Mouse (Mus musculus): Measurements from ENCODE around the gene Dll3. TPM values are rescaled to one million over a fixed set of nuclear protein-coding genes. Genes with fewer than 3 reads are reported as not detected.

Gene Dll3
- polyA plus RNA-seq, 1 experiment from 2014 or later: 77.4 TPM

DNA sequence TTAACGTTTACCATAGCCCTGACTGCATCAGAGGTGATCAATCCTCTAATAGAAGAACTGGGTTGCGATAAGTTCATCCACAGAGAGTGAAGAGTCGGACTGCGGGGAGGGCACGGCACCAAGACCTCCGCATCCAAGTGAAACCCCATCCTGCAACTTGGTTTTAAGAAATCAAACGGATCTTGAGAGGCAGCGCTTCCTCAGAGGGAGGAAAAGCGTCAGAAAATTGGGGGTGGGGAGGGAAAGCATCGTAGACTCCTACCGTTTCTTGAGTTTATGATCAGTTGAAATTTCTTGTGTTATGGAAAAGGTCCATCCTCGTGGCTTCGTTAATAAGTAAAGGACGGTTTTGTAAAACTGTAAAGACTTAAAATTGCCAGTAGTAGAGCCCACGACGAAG lies 33.5 kb downstream of the Dll3 start:
- Histone ChIP-seq H3K4me3 (ENCODE audit: low read depth, low read length) (peak overlapping the region; percentile 74), H3K4me1 (replicated peaks; ENCODE audit: control insufficient read depth, insufficient read depth, low read length) (no peaks in the 10 kb centered on the region), H3K27me3 (ENCODE audit: control insufficient read depth, insufficient read depth, low read length) (no peaks in the 10 kb centered on the region; the same call in 1 of the 2 replicates), H3K27ac (ENCODE audit: low read depth, low read length) (peak overlapping the region; percentile 90; the same call in 1 of the 2 replicates), H3K9ac (ENCODE audit: low read depth, low read length) (peak overlapping the region; percentile 99), H3K4me2 (replicated peaks; ENCODE audit: low read depth, low read length) (peak overlapping the region; percentile 79), H3K36me3 (ENCODE audit: control insufficient read depth, insufficient read depth, low read length) (peaks cover 5% of the 10 kb centered on the region; the same call in 1 of the 2 replicates), H3K9me3 (ENCODE audit: control insufficient read depth, low read length) (no peaks in the 10 kb centered on the region)
- DNase-seq (ENCODE audit: low spot score) (no peak), ATAC-seq (ENCODE audit: low FRiP score) (no peak)
- WGBS: 33% methylated on average over 16 of the region's 16 CpGs

- peaks cover 5% of the 10 kb centered on the region; the same call in 1 of the 2 replicates for H3K36me3 ChIP-seq (ENCODE audit: control insufficient read depth, insufficient read depth, low read length)
- peak; percentile 83 for ATAC-seq (ENCODE audit: low FRiP score)
- DNase-seq (ENCODE audit: low spot score): peak; percentile 70
- peak overlapping the region; percentile 74 for H3K4me3 ChIP-seq (ENCODE audit: low read depth, low read length)
- WGBS: 0% methylated on average over 39 of the region's 62 CpGs
- no peaks in the 10 kb centered on the region for H3K9me3 ChIP-seq (ENCODE audit: control insufficient read depth, low read length)
- H3K4me1 ChIP-seq (replicated peaks; ENCODE audit: control insufficient read depth, insufficient read depth, low read length): no peaks in the 10 kb centered on the region
- peak overlapping the region; percentile 90 for H3K27ac ChIP-seq (ENCODE audit: low read depth, low read length)
- peak overlapping the region; percentile 79 for H3K4me2 ChIP-seq (replicated peaks; ENCODE audit: low read depth, low read length)
- H3K27me3 ChIP-seq (ENCODE audit: control insufficient read depth, insufficient read depth, low read length): no peaks in the 10 kb centered on the region; the same call in 1 of the 2 replicates
- peak overlapping the region; percentile 99 for H3K9ac ChIP-seq (ENCODE audit: low read depth, low read length)
Measured at GRCm38 (mm10) chr7:28268042-28268531, 34.0 kb downstream of the Dll3 start.

DNA sequence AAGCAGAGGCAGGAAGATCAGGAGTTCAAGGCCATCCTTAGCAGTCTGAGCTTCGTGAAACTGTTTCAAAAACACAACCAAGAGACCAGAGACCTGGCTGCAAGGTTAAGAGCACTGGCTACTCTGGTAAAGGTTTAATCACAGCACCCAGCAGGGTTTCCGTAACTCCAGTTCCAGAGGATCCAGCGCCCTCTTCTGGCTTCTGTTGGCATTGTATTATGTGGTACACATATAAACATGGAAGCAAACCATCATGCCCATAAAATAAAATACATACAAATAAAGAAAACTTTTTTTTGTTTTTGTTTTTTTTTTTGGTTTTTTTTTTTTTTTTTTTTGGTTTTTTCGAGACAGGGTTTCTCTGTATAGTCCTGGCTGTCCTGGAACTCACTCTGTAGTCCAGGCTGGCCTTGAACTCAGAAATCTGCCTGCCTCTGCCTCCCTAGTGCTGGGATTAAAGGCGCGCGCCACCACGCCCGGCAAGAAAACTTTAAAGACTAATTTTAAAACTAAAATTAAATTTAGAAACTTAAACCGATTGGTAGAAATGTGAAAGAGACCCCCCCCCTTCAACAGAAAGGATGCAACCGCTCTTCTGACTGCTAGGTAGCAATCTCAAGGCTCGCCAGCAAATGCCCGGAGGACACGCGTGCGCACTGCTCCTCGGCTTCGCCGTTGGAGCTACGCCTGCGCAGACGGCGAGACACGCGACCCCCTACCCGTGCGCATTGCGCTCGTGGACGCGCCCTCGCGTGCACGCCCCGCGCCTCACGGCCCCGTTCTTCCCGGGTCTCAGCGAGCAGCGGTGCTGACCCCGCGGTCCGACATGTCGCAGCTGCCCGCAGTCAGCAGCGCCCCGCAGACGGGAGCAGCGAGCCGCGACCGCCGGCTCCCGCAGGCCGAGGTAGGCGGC lies 34.7 kb downstream of the Dll3 start, which contains the start of gene Eid2:
Gene Eid2, plus strand, starts transcription at position 753 of the 913 bp plus-strand sequence.
- WGBS: 7% methylated on average over 57 of the region's 57 CpGs
- peaks cover 4% of the 10 kb centered on the region; the same call in 1 of the 2 replicates for H3K36me3 ChIP-seq (ENCODE audit: control insufficient read depth, insufficient read depth, low read length)
- DNase-seq (ENCODE audit: low spot score): peak; percentile 94
- H3K27me3 ChIP-seq (ENCODE audit: control insufficient read depth, insufficient read depth, low read length): no peaks in the 10 kb centered on the region; the same call in 1 of the 2 replicates
- no peaks in the 10 kb centered on the region for H3K9me3 ChIP-seq (ENCODE audit: control insufficient read depth, low read length)
- H3K9ac ChIP-seq (ENCODE audit: low read depth, low read length): peak within 1 kb of the TSS; percentile 99
- ATAC-seq (ENCODE audit: low FRiP score): peak; percentile 92
- peak within 1 kb of the TSS; percentile 74 for H3K4me3 ChIP-seq (ENCODE audit: low read depth, low read length)
- peak within 1 kb of the TSS; percentile 79 for H3K4me2 ChIP-seq (replicated peaks; ENCODE audit: low read depth, low read length)
- H3K27ac ChIP-seq (ENCODE audit: low read depth, low read length): peak within 1 kb of the TSS; percentile 90
- H3K4me1 ChIP-seq (replicated peaks; ENCODE audit: control insufficient read depth, insufficient read depth, low read length): no peaks in the 10 kb centered on the region

DNA sequence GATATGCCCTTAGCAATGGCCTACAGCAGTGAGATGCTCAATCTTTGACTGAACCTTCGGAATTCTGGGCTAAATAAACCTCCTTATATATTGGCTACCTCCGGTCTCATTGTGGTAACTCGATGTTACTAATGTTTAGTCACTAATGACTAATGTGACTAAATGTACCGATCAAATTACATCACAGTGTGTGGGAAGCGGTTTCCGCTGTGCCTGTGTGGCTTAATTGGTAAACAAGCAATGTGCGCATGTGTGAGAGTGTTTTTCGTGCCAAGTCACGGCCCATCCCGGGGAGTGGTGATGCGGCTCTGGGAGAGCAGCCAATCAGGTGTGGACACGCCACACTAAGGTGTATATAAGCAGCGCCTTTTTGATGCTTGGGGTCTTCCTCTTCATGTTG lies 36.6 kb downstream of the Dll3 start:
- ATAC-seq (ENCODE audit: low FRiP score): no peak
- 93% methylated on average over 13 of the region's 13 CpGs for WGBS
- H3K4me3 ChIP-seq (ENCODE audit: low read depth, low read length): no peak overlapping the region
- H3K27me3 ChIP-seq (ENCODE audit: control insufficient read depth, insufficient read depth, low read length): no peaks in the 10 kb centered on the region; the same call in 1 of the 2 replicates
- no peak overlapping the region for H3K27ac ChIP-seq (ENCODE audit: low read depth, low read length)
- no peaks in the 10 kb centered on the region for H3K36me3 ChIP-seq (ENCODE audit: control insufficient read depth, insufficient read depth, low read length)
- no peak overlapping the region for H3K4me2 ChIP-seq (replicated peaks; ENCODE audit: low read depth, low read length)
- DNase-seq (ENCODE audit: low spot score): no peak
- H3K9me3 ChIP-seq (ENCODE audit: control insufficient read depth, low read length): no peaks in the 10 kb centered on the region
- no peak overlapping the region for H3K9ac ChIP-seq (ENCODE audit: low read depth, low read length)
- H3K4me1 ChIP-seq (replicated peaks; ENCODE audit: control insufficient read depth, insufficient read depth, low read length): no peaks in the 10 kb centered on the region

DNA sequence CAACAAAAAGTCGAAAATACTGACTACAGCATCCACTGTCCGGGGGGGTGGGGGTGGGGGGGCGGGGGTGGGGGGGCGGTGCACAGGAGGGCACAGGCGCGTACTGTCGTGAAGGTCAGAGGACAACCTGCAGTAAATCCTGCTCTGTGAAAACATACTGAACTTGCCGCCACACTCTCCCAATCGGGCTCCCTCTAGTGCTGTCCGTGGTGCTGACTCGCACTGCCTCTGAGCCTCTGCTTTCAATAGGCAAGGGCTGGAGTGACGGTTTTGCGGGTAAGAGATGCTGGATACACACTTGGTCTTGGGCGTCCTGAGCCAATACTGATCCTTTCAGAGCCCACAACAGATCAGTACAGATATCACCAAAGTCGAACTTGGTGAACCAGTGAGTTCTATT lies 38.3 kb downstream of the Dll3 start:
- Histone ChIP-seq H3K27ac (ENCODE audit: low read depth, low read length) (no peak overlapping the region), H3K4me1 (replicated peaks; ENCODE audit: control insufficient read depth, insufficient read depth, low read length) (no peaks in the 10 kb centered on the region), H3K4me2 (replicated peaks; ENCODE audit: low read depth, low read length) (no peak overlapping the region), H3K4me3 (ENCODE audit: low read depth, low read length) (no peak overlapping the region), H3K36me3 (ENCODE audit: control insufficient read depth, insufficient read depth, low read length) (no peaks in the 10 kb centered on the region), H3K9me3 (ENCODE audit: control insufficient read depth, low read length) (no peaks in the 10 kb centered on the region), H3K9ac (ENCODE audit: low read depth, low read length) (no peak overlapping the region), H3K27me3 (ENCODE audit: control insufficient read depth, insufficient read depth, low read length) (no peaks in the 10 kb centered on the region; the same call in 1 of the 2 replicates)
- ATAC-seq (ENCODE audit: low FRiP score) (no peak), DNase-seq (ENCODE audit: low spot score) (peak; percentile 80)
- WGBS: 8% methylated on average over 13 of the region's 15 CpGs

GRCm38 (mm10) chr7:28262861-28263260 lies 39.2 kb downstream of the Dll3 start:
- no peaks in the 10 kb centered on the region; the same call in 1 of the 2 replicates for H3K27me3 ChIP-seq (ENCODE audit: control insufficient read depth, insufficient read depth, low read length)
- WGBS: 54% methylated on average over 5 of the region's 5 CpGs

DNA sequence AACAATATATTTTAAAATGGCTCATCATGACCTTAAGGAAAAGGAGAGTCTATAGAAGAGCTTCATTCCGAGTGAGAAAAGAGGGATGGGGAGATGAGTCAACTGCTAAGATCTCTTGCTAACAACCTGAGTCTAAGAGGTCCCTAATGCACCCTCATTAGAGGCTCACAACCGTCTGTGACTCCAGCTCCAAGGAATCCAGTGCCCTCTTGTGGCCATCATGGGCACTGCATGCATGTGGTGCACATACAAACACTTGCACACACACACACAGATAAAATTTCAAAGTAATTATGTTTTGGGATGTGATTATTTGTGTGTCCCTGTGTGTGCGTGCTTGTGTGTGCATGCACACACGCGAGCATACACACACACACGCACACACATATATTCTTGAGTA lies 46.6 kb downstream of the Dll3 start:
- WGBS: 83% methylated on average over 6 of the region's 6 CpGs
- H3K4me3 ChIP-seq (ENCODE audit: low read depth, low read length): no peak overlapping the region
- peak; percentile 18 for DNase-seq (ENCODE audit: low spot score)
- H3K27me3 ChIP-seq (ENCODE audit: control insufficient read depth, insufficient read depth, low read length): no peaks in the 10 kb centered on the region
- H3K36me3 ChIP-seq (ENCODE audit: control insufficient read depth, insufficient read depth, low read length): no peaks in the 10 kb centered on the region
- no peak for ATAC-seq (ENCODE audit: low FRiP score)
- no peaks in the 10 kb centered on the region for H3K9me3 ChIP-seq (ENCODE audit: control insufficient read depth, low read length)
- H3K4me2 ChIP-seq (replicated peaks; ENCODE audit: low read depth, low read length): no peak overlapping the region
- H3K4me1 ChIP-seq (replicated peaks; ENCODE audit: control insufficient read depth, insufficient read depth, low read length): no peaks in the 10 kb centered on the region
- no peak overlapping the region for H3K9ac ChIP-seq (ENCODE audit: low read depth, low read length)
- H3K27ac ChIP-seq (ENCODE audit: low read depth, low read length): no peak overlapping the region

More at GRCm38 (mm10) chr7:28262861-28263260, 39.2 kb downstream of the Dll3 start:
- no peak overlapping the region for H3K27ac ChIP-seq (ENCODE audit: low read depth, low read length)
- H3K4me1 ChIP-seq (replicated peaks; ENCODE audit: control insufficient read depth, insufficient read depth, low read length): no peaks in the 10 kb centered on the region
- no peak overlapping the region for H3K4me2 ChIP-seq (replicated peaks; ENCODE audit: low read depth, low read length)
- H3K4me3 ChIP-seq (ENCODE audit: low read depth, low read length): no peak overlapping the region
- no peaks in the 10 kb centered on the region for H3K9me3 ChIP-seq (ENCODE audit: control insufficient read depth, low read length)
- no peak overlapping the region for H3K9ac ChIP-seq (ENCODE audit: low read depth, low read length)
- ATAC-seq (ENCODE audit: low FRiP score) (no peak), DNase-seq (ENCODE audit: low spot score) (no peak)
- no peaks in the 10 kb centered on the region for H3K36me3 ChIP-seq (ENCODE audit: control insufficient read depth, insufficient read depth, low read length)

- 91% methylated on average over 6 of the region's 6 CpGs for WGBS
- DNase-seq (ENCODE audit: low spot score) (no peak), ATAC-seq (ENCODE audit: low FRiP score) (no peak)
- Histone ChIP-seq H3K9ac (ENCODE audit: low read depth, low read length) (no peak overlapping the region), H3K27me3 (ENCODE audit: control insufficient read depth, insufficient read depth, low read length) (no peaks in the 10 kb centered on the region), H3K4me2 (replicated peaks; ENCODE audit: low read depth, low read length) (no peak overlapping the region), H3K9me3 (ENCODE audit: control insufficient read depth, low read length) (no peaks in the 10 kb centered on the region), H3K4me1 (replicated peaks; ENCODE audit: control insufficient read depth, insufficient read depth, low read length) (no peaks in the 10 kb centered on the region), H3K36me3 (ENCODE audit: control insufficient read depth, insufficient read depth, low read length) (no peaks in the 10 kb centered on the region), H3K27ac (ENCODE audit: low read depth, low read length) (no peak overlapping the region), H3K4me3 (ENCODE audit: low read depth, low read length) (no peak overlapping the region)
Measured at GRCm38 (mm10) chr7:28254591-28254990, 47.4 kb downstream of the Dll3 start.

Measured in hindbrain, embryonic 11.5 days (tissue).